ENCODE assay signal across 8 mouse cellular contexts in genomic region chr4:145194559-145195162, GRCm38 (mm10). TPM values are rescaled to one million over a fixed set of nuclear protein-coding genes. Genes with fewer than 3 reads are reported as not detected.
DNase-seq lines count a peak whose midpoint lies in the region; ATAC-seq and TF ChIP-seq lines count a peak whose summit lies in the region.

Gene Vps13d (minus strand): TSS chr4:145195005.

- peak; percentile 81 for ATAC-seq in Patski
- ATAC-seq in hindbrain, embryonic 12.5 days (ENCODE audit: low FRiP score): peak; percentile 94

- H3K27ac ChIP-seq in hindbrain, embryonic 12.5 days: peak within 1 kb of the TSS; percentile 53; the same call in 1 of the 2 replicates

- peak within 1 kb of the TSS; percentile 93 for H3K4me2 ChIP-seq in hindbrain, embryonic 12.5 days (replicated peaks)

- H3K9ac ChIP-seq in hindbrain, embryonic 12.5 days: peak within 1 kb of the TSS; percentile 83

- CTCF ChIA-PET in Patski (lab: Charles Lee): interaction anchor here (0.9 to 1.6 kb wide), 6 partner anchors 10 to 91 kb away, joined by 3 to 7 read pairs (median 4); no protein-coding TSS in a partner anchor

- WGBS in hindbrain, embryonic 12.5 days: under 1% methylated on average over 53 of the region's 53 CpGs

- peaks cover 9% of the 10 kb centered on the region for H3K4me1 ChIP-seq in hindbrain, embryonic 12.5 days

- 0 out of 2 replicates have a peak, but pooled peaks cover 6% of the 10 kb centered on the region for H3K36me3 ChIP-seq in hindbrain, embryonic 12.5 days

- H3K9me3 ChIP-seq in hindbrain, embryonic 12.5 days (replicated peaks): no peaks in the 10 kb centered on the region

- DNase-seq in Patski (ENCODE audit: low read depth, low spot score): peak; percentile 48
- peak; percentile 97 to 98 for DNase-seq in cerebellum, postnatal 10 days
- DNase-seq in frontal cortex, postnatal 14 days (ENCODE audit: low spot score in 2 of 2): peak; percentile 79 to 87
- DNase-seq in layer of hippocampus, postnatal 10 days (ENCODE audit: low spot score in 2 of 2): peak; percentile 94 to 97
- DNase-seq in lung, postnatal 10 days: peak; percentile 94
- peak; percentile 91 for DNase-seq in ovary, postnatal 14 days (ENCODE audit: low spot score)
- DNase-seq in thymus, postnatal 10 days (ENCODE audit: low spot score in 2 of 2): peak; percentile 90 to 97

- TF ChIP-seq CTCF in Patski (IDR thresholded peaks at IDR 0.05): peak; percentile 99

- POLR2A ChIA-PET in Patski (lab: Charles Lee): interaction anchor here (0.6 to 0.8 kb wide), 2 partner anchors 10 to 53 kb away, joined by 3 read pairs; no protein-coding TSS in a partner anchor

- H3K4me3 ChIP-seq in hindbrain, embryonic 12.5 days: peak within 1 kb of the TSS; percentile 83

- in situ Hi-C loops in Patski (cut with MboI; ENCODE audit: low pct_unique_long_range_greater_than_20kb): no loop called here

- H3K27me3 ChIP-seq in Patski: no peaks in the 10 kb centered on the region
- H3K27me3 ChIP-seq in hindbrain, embryonic 12.5 days: no peaks in the 10 kb centered on the region

RNA-seq across cellular contexts. Expression of gene Vps13d, which starts in this region (rescaled TPM):
- polyA plus RNA-seq in Patski (2021): 36.6 TPM
- polyA plus RNA-seq in hindbrain, embryonic 12.5 days (2016; fragmentation: Nextera tagmentation; extraction: Ambion mirVana): 6.7 and 7.2 TPM in 2 replicates
- total RNA-seq in layer of hippocampus, postnatal 10 days (2021): 10 to 100 TPM; 56.6 to 69.6 TPM

Comparison
In these comparisons a context has a peak if more than half of its experiments do, and no peak if none do; other contexts are left out.
1. Peak in every context shown above with its lines: DNase-seq, ATAC-seq, H3K4me3 ChIP-seq and H3K27ac ChIP-seq.